Mouse (Mus musculus) cortical plate, adult 2 months (tissue): ENCODE data around the gene Sufu.

Experiments
- CTCF ChIP-seq: fragments of 200-500 bp; IDR thresholded peaks from 2 replicates; pipeline ENCODE4 v1.5.1; 2011; ENCODE audit warnings: mild to moderate bottlenecking, control low read depth, low read length; ENCODE audit not compliant: insufficient read depth; ENCODE audit errors: extremely low read depth
- POLR2A ChIP-seq: fragments of 200-500 bp; IDR thresholded peaks from 2 replicates; pipeline ENCODE4 v1.6.1; 2011; ENCODE audit warnings: mild to moderate bottlenecking, low read length, control low read depth; ENCODE audit not compliant: insufficient read depth; ENCODE audit errors: extremely low read depth

GRCm38 (mm10) chr19:46484518-46484917, 87.8 kb downstream of the Sufu start:
- TF ChIP-seq POLR2A = no peak
- TF ChIP-seq CTCF = no peak
